Mouse (Mus musculus): ENCODE measurements around the gene Tor1b.

DNA sequence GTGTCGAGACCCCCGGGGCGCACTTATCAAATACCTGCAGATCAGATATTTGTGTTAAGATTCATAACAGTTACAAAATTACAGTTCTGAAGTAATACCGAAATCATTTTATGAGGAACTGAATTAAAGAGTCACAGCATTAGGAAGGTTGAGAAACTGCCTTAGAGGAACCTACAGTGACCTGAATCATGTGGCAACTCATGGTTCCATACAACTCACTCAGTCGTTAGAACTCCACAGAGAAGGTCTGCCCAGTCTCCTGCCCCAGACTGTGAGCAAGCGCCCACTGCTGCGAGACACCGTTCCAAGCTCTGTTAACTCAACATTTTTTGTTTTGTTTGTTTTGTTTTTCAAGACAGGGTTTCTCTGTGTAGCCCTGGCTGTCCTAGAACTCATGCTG is 12.9 kb downstream of the Tor1b start:
- TF ChIP-seq CTCF (conservative IDR thresholded peaks at IDR 0.05 in 1 of 2, IDR thresholded peaks at IDR 0.05 in 1 of 2; ENCODE audit: low read depth in 2 of 2, low read length in 2 of 2) (no peak), USF1 (IDR thresholded peaks at IDR 0.05; ENCODE audit: low read depth, low read length) (no peak), JUN (IDR thresholded peaks at IDR 0.05; ENCODE audit: insufficient read depth, low read depth, low read length) (no peak), CHD2 (IDR thresholded peaks at IDR 0.05; ENCODE audit: low read length) (no peak), TCF12 (IDR thresholded peaks at IDR 0.05; ENCODE audit: low read depth, low read length) (no peak), SMC3 (IDR thresholded peaks at IDR 0.05; ENCODE audit: low read depth, low read length) (no peak), ZNF384 (IDR thresholded peaks at IDR 0.05; ENCODE audit: low read depth, low read length) (no peak), POLR2A (IDR thresholded peaks at IDR 0.05; ENCODE audit: low read depth, low read length) (no peak)
